Mouse (Mus musculus) C2C12 (cell line): ENCODE measurements at regions not wholly inside any gene's neighbourhood (a gene's known extent, or its start where the extent isn't known, plus 50 kb on each side); places are given as distances from the start of the nearest gene placed in this dataset.

Experiments used
- H3K27me3 ChIP-seq: one replicate; pipeline ENCODE4 v1.6.1; 2011; ENCODE audit not compliant: control insufficient read depth, insufficient read depth, insufficient read length
- H3K36me3 ChIP-seq: one replicate; pipeline ENCODE4 v1.6.1; 2011; ENCODE audit not compliant: control insufficient read depth, insufficient read depth
- H3K4me3 ChIP-seq: one replicate; pipeline ENCODE4 v1.5.1; 2011; ENCODE audit warnings: mild to moderate bottlenecking, control low read depth; ENCODE audit not compliant: poor library complexity, insufficient read depth, severe bottlenecking
- H3K79me2 ChIP-seq: one replicate; pipeline ENCODE4 v1.6.1; 2011; ENCODE audit not compliant: control insufficient read depth, insufficient read depth
- H3K79me3 ChIP-seq: one replicate; pipeline ENCODE4 v1.6.1; 2011; ENCODE audit warnings: low read depth, control low read depth
- H3ac ChIP-seq: one replicate; pipeline ENCODE3; 2011; ENCODE audit warnings: low read depth; ENCODE audit not compliant: control insufficient read depth, insufficient read length
- CEBPB ChIP-seq: IDR thresholded peaks from one replicate; pipeline ENCODE4 v1.6.1; 2011; ENCODE audit warnings: low read depth, mild to moderate bottlenecking, control low read depth, moderate library complexity
- CTCF ChIP-seq: IDR thresholded peaks from one replicate; pipeline ENCODE4 v1.5.1; 2011; ENCODE audit not compliant: control insufficient read depth, insufficient read depth, insufficient read length
- FOSL1 ChIP-seq: IDR thresholded peaks from one replicate; pipeline ENCODE4 v1.8.0; 2011; ENCODE audit warnings: mild to moderate bottlenecking, low read length; ENCODE audit not compliant: poor library complexity, insufficient read depth, severe bottlenecking
- MAX ChIP-seq: IDR thresholded peaks from one replicate; pipeline ENCODE4 v1.6.1; 2011; ENCODE audit warnings: mild to moderate bottlenecking, control low read depth
- MYOD1 ChIP-seq: IDR thresholded peaks from one replicate; pipeline ENCODE4 v1.6.1; 2011; ENCODE audit warnings: low read depth; ENCODE audit not compliant: control insufficient read depth, insufficient read length
- MYOG ChIP-seq: IDR thresholded peaks from one replicate; pipeline ENCODE4 v1.6.1; 2011; ENCODE audit not compliant: control insufficient read depth, insufficient read length; ENCODE audit errors: extremely low read depth
- USF1 ChIP-seq: IDR thresholded peaks from one replicate; pipeline ENCODE4 v1.6.1; 2011; ENCODE audit warnings: low read depth, mild to moderate bottlenecking, control low read depth, moderate library complexity

- Histone ChIP-seq H3K79me2 (no peaks in the 10 kb centered on the region), H3K79me3 (no peaks in the 10 kb centered on the region), H3K27me3 (no peaks in the 10 kb centered on the region), H3K36me3 (no peaks in the 10 kb centered on the region), H3ac (no peak overlapping the region), H3K4me3 (no peak overlapping the region)
- TF ChIP-seq MAX, result no peak
- no peak for TF ChIP-seq USF1
- TF ChIP-seq MYOG, result no peak
- no peak for TF ChIP-seq CEBPB
- no peak for TF ChIP-seq FOSL1
- TF ChIP-seq MYOD1, result no peak
- TF ChIP-seq CTCF, result no peak
Observed at GRCm38 (mm10) chr9:101714805-101715204, 146.8 kb upstream of the 9630041A04Rik start.

DNA sequence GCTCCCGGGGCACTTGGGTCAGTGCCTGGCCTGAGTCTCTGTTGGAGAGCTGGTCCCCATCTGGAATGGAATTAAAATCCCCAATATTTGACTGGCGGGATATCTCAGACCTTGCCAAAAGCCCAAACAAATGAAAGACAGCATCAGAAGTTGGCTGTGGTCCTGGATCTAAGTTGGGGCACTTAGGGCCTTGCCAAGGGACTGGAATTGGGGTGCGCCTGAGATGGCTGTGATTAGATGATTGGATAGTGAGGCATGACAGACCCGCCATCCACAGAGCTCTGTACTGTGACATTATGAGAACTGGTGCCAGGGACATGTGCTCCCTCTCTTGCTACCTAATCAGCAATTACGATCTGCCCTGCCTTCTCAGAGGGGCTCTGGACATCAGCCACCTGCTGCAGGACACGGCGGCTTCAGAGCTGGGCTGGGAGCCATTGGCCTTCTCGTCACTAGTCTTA lies 151.0 kb upstream of the 9630041A04Rik start:
- no peak for TF ChIP-seq MAX
- TF ChIP-seq MYOG, result no peak
- no peak for TF ChIP-seq MYOD1
- TF ChIP-seq FOSL1, result no peak
- no peak for TF ChIP-seq CEBPB
- no peak for TF ChIP-seq USF1
- no peak for TF ChIP-seq CTCF

GRCm38 (mm10) chr9:101700368-101700767 lies 161.3 kb upstream of the 9630041A04Rik start:
- Histone ChIP-seq H3K79me2 (no peaks in the 10 kb centered on the region), H3K4me3 (no peak overlapping the region), H3ac (no peak overlapping the region), H3K36me3 (no peaks in the 10 kb centered on the region), H3K27me3 (no peaks in the 10 kb centered on the region), H3K79me3 (no peaks in the 10 kb centered on the region)
- no peak for TF ChIP-seq MYOG
- no peak for TF ChIP-seq FOSL1
- TF ChIP-seq CTCF, result no peak

More for the DNA sequence above, 151.0 kb upstream of the 9630041A04Rik start:
- Histone ChIP-seq H3K27me3 (no peaks in the 10 kb centered on the region), H3K79me3 (no peaks in the 10 kb centered on the region), H3K36me3 (no peaks in the 10 kb centered on the region), H3K4me3 (no peak overlapping the region), H3K79me2 (no peaks in the 10 kb centered on the region), H3ac (no peak overlapping the region)

DNA sequence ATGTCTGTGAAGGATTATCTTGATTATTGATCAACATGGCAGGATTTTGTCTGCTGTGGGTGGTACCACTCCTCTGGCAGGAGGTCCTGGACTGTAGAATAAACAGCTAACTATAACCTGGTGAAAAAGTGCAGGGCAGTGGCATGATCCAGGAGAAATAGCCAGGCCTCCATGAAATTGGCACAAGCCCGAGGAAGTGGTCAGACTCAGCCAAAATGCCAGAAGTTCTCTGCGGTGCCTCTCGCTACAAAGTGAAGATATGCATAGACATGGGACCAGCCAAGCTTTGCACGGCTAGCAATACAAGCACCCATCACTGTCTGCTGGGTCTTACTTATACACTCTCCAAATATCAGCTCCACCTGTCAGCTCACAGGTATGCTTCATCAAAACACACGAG lies 167.6 kb upstream of the 9630041A04Rik start:
- Histone ChIP-seq H3K36me3 (no peaks in the 10 kb centered on the region), H3K4me3 (no peak overlapping the region), H3K79me3 (no peaks in the 10 kb centered on the region), H3K79me2 (no peaks in the 10 kb centered on the region), H3K27me3 (peaks cover 8% of the 10 kb centered on the region), H3ac (no peak overlapping the region)
- TF ChIP-seq FOSL1 (no peak), MYOG (no peak), CTCF (no peak), MAX (no peak), USF1 (no peak), MYOD1 (no peak), CEBPB (no peak)

- H3K79me2 ChIP-seq, result no peaks in the 10 kb centered on the region
- no peaks in the 10 kb centered on the region for H3K36me3 ChIP-seq
- no peaks in the 10 kb centered on the region for H3K79me3 ChIP-seq
- H3ac ChIP-seq, result no peak overlapping the region
- peaks cover 8% of the 10 kb centered on the region for H3K27me3 ChIP-seq
- no peak overlapping the region for H3K4me3 ChIP-seq
- TF ChIP-seq CEBPB (no peak), MYOG (no peak), MAX (no peak), USF1 (no peak), FOSL1 (no peak), MYOD1 (no peak), CTCF (no peak)
Observed at GRCm38 (mm10) chr9:101691336-101691735, 170.3 kb upstream of the 9630041A04Rik start.

DNA sequence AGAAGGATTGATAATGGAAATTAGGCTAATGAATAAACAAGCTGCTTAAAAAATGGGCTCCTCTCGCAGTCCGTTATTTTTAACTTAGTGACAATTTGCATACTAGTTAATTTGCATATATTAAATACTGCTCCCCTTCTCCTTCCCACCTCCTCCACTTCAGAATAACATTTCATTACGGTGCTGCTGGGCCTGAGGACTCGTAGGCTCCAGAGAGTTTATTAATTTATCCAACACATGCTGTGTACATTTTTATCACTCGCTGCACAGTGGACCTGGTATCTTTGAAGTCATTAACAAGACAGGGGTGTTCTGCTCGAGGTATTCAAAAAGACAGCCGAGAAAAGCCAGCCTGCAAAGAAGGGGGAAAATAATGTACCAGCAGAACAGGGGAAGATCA lies 170.7 kb upstream of the 9630041A04Rik start:
- Histone ChIP-seq H3K27me3 (peaks cover 8% of the 10 kb centered on the region), H3K79me3 (no peaks in the 10 kb centered on the region), H3K4me3 (no peak overlapping the region), H3K79me2 (no peaks in the 10 kb centered on the region), H3K36me3 (no peaks in the 10 kb centered on the region), H3ac (no peak overlapping the region)
- TF ChIP-seq FOSL1 (no peak), CEBPB (no peak), MYOD1 (no peak), USF1 (no peak), MYOG (no peak), MAX (no peak), CTCF (no peak)
